Mouse (Mus musculus) heart, postnatal 36 days (tissue): ENCODE results near the gene Eif1. TPM values are rescaled to one million over a fixed set of nuclear protein-coding genes. Genes with fewer than 3 reads are reported as not detected.

Experiments
- total RNA-seq, 2 experiments: library from RNA; stranded (reverse); gene quantifications; 2 replicates each; pipeline ENCODE4 v1.2.3; 2021

The Eif1 gene
- total RNA-seq, 2 experiments from 2014 or later = 1,603 to 1,774 TPM

Other genes starting within 250 kb of the Eif1 start
- not detected for gene Krt32, start 231.7 kb upstream of the Eif1 start, total RNA-seq
- not detected for gene Krt35, start 223.6 kb upstream of the Eif1 start, total RNA-seq
- not detected for gene Krt36, start 214.3 kb upstream of the Eif1 start, total RNA-seq
- not detected for gene Krt13, start 198.3 kb upstream of the Eif1 start, total RNA-seq
- gene Krt15, start 184.0 kb upstream of the Eif1 start, total RNA-seq = not detected
- gene Krt19, start 171.2 kb upstream of the Eif1 start, total RNA-seq = 10 to 100 TPM in 1 of 2 experiments, 1 to 10 TPM in 1; 6.0 to 10.2 TPM
- gene Krt9, start 126.6 kb upstream of the Eif1 start, total RNA-seq = not detected
- under 1 TPM; 0.19 to 0.61 TPM for gene Krt14, start 112.3 kb upstream of the Eif1 start, total RNA-seq
- gene Krt16, start 71.0 kb upstream of the Eif1 start, total RNA-seq = not detected
- gene Krt17, start 58.9 kb upstream of the Eif1 start, total RNA-seq = not detected
- not detected for gene Krt42, start 50.0 kb upstream of the Eif1 start, total RNA-seq
- not detected for gene Gast, start 14.5 kb downstream of the Eif1 start, total RNA-seq
- 1 to 10 TPM; 1.6 to 1.8 TPM for gene Hap1, start 36.2 kb downstream of the Eif1 start, total RNA-seq
- 100 to 1,000 TPM; 252 to 272 TPM for gene Jup, start 77.9 kb downstream of the Eif1 start, total RNA-seq
- 10 to 100 TPM; 16.3 to 18.2 TPM for gene P3h4, start 95.0 kb downstream of the Eif1 start, total RNA-seq
- 10 to 100 TPM; 12.9 to 13.4 TPM for gene Fkbp10, start 95.8 kb downstream of the Eif1 start, total RNA-seq
- 10 to 100 TPM; 29.7 to 29.8 TPM for gene Nt5c3b, start 121.9 kb downstream of the Eif1 start, total RNA-seq
- gene Klhl10, start 122.0 kb downstream of the Eif1 start, total RNA-seq = under 1 TPM; 0.86 to 0.92 TPM
- gene Klhl11, start 152.9 kb downstream of the Eif1 start, total RNA-seq = 1 to 10 TPM; 7.6 to 8.2 TPM
- gene Acly, start 208.1 kb downstream of the Eif1 start, total RNA-seq = 10 to 100 TPM; 27.3 to 38.1 TPM
- gene Ttc25, start 225.7 kb downstream of the Eif1 start, total RNA-seq = under 1 TPM; 0.22 to 0.49 TPM